Mouse (Mus musculus) liver, postnatal 0 days (tissue): ENCODE measurements around the gene Ifnab.

Experiments used
- CTCF ChIP-seq: sonication (generic); IDR thresholded peaks from 2 replicates; pipeline ENCODE4 v1.5.1; 2016; ENCODE audit warnings: antibody characterized with exemption, low read depth
- EP300 ChIP-seq: IDR thresholded peaks from 2 replicates; pipeline ENCODE4 v1.6.1; 2016; ENCODE audit warnings: antibody characterized with exemption, low read depth, mild to moderate bottlenecking

DNA sequence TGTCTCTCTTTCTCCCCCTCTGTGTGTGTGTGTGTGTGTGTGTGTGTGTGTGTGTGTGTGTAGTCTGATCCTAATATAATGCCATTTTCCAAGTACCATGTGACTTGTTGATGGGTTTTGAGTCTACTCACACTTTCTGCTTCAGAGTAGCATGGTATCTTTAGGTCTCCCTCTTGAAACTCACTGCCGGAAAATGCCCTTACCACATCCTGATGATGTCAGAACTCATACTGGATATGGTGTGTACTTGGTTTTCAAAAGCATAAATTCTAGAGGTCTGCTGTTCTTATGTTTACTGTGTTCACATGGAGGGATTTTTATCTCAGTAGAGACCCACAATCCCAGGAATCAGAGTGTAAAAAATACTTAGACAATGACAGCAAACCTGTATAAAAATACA lies 1.4 kb upstream of the Ifnab start:
- TF ChIP-seq CTCF = no peak
- TF ChIP-seq EP300 = no peak
